Mouse (Mus musculus): ENCODE data around the gene Slc35a2.

- no peak for TF ChIP-seq CTCF (IDR thresholded peaks at IDR 0.05; ENCODE audit: borderline replicate concordance, insufficient read depth, low read depth, low read length)
- no peak for TF ChIP-seq POLR2A (IDR thresholded peaks at IDR 0.05; ENCODE audit: borderline replicate concordance, insufficient read depth, low read length)
Measured at GRCm38 (mm10) chrX:7904441-7904840, 20.6 kb downstream of the Slc35a2 start.

All from cerebellum, adult 2 months (tissue).